Mouse (Mus musculus) thymus, postnatal 25 days (tissue): ENCODE measurements around the gene Hk2.

ENCODE experiments used
- DNase-seq: peaks from one replicate; pipeline ENCODE4 v3.0.0; 2022

Hk2 gene

GRCm38 (mm10) chr6:82774321-82774764, at the start of gene Hk2:
Gene Hk2 (minus strand): TSS chr6:82774454.
- DNase-seq: peak; percentile 79

DNA sequence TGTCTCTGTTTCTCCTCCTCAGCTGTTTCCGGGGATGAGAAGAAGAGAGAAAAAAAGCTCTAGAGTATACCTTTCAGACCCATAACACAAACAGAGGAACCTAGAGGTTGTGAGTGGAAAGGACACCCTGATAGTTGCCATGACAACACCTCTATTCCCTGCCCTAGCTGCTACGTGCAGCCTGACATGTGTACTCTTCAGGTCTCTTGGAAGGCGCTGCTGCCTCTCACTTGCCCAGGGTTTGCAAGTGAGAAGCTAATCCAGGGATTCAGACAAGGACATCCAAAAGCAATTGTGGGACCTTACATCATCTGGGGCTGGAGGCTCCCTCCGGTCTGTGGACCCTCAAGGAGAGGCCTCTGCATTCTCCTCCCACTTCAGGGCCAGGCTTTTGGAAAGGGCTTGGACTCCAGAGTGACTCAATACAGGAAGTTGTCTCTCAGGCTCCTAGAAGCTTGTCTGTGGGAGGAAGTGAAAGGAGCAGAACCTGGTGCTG, 47.6 kb upstream of the Hk2 start:
- DNase-seq: peak; percentile 1

DNA sequence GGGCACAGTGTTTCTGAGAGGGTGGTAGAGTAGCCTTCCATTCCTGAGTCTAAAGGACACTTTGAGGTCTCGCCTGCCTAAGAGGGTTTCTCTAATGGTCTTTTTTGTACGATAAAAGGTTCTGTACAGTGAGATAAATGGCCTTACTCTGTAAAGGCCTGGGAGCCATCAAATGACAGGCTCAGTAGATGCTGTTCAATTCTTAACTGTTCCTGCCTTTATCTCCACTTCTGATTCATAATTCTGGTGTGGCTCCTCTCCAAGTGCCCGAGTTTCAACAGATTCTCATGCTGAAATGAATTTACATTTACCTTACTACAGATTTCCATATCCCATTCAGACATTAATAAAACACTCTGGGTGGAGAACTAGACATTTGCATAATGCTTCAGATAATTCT, 46.5 kb upstream of the Hk2 start:
- DNase-seq: no peak

DNA sequence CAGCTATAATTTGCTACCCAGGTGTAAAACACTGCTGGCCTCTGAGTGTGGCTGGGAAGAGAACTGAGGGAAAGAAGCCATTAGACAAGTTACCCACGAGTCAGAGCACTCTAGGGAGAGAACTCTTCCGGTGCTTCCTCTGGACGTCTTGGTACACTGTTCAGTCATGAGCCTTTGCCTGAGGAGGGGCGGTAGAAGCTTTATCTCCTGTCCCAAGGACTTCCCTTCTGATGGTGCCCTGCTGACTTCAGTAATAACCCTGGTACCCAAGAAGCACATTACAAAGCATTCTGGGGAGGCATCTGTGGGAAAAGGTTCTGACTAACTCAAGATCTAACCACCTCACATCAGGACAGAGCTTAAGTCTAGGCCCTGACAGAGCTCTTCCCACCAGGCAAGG, 40.6 kb upstream of the Hk2 start:
- no peak for DNase-seq

DNA sequence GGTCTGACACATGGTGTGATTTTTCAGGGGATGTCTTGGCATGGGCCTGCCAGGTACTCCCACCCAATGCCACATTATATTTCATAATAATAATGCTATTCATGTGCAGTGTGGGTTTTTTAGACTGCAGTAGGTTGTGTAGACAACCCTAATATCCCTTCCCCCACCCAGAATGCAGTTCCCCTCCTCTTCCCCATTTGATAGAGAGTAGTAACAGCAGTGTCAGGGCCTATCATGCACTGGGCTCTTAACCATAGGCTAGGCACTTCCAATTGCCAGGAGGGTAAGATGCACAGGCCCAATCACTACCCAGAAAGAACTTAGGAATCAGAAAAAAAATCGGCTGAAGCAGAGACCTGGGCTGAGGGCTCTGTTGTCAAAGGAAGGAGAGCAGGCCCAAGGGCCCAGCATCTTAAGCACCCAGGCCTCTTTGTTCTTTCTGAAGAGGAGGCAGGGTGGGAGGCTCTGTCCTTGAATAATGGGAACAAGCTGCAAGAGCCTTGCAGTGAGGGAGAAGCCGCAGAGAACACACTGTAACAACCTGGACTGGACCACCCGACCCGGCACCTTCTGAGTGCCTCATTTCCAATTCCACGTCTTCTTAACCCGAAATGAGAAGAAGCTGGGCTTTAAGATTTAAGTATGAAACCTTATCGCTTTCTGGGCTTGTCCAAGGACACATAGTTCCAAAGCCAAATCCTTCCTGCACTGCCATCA, 33.9 kb upstream of the Hk2 start:
- no peak for DNase-seq

DNA sequence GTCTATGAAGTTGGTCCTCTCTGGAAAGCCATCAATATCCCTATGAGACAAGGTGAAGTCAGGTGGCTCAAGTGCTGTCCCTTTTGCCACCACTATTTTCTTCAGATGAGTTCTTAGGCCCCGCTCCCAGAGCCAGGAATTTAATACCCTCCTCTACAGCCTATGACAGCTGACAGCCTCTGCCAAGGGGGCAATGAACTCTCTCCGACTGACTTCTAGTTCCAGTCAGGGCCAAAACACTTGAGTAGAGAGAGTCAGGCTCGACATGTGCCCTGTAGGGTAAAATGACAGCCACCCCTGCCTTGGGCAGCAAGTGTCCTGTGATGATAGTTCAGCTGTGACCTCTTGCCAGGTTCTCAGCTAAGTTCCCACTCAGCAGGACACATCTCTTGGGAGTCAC, 32.7 kb upstream of the Hk2 start:
- no peak for DNase-seq

DNA sequence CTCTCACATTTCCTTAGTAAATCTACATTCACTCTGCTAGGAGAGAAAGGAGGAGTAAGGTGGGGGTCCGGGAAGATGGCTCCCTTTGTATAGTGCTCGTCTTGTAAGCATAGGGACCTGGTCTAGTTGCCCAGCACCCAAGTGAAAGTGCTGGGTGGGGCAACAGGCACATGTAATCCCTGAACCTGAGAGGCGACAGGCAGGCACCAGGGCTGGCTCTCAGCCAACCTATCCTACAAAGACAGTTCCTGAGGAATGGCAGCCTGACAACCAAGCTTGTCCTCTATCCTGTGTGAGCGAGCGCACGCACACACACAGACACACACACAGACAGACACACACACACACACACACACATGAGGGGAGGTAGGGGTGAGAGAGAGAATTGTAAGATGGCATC, 32.2 kb upstream of the Hk2 start:
- DNase-seq: no peak

DNA sequence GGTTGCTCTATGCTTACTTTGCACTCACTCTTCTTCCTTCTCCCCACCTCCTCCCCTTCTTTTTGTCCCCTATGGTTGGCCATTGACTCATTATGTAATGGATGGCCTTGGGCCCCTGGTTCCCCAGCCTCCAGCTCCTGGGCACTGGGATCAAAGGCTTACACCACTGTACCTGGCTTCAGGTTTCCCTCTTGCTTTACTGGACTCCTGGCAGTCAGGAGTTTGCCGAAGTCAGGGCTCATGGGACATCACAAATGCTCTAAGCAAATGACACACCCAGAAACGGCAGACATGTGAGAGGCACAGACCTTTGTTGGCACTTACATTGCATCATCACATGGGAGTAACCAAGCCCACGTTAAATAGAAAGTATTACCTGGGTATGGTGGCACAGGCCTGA, 31.6 kb upstream of the Hk2 start:
- no peak for DNase-seq

GRCm38 (mm10) chr6:82804984-82805383, 30.7 kb upstream of the Hk2 start:
- DNase-seq: no peak

GRCm38 (mm10) chr6:82798202-82798737, 24.0 kb upstream of the Hk2 start:
- no peak for DNase-seq

- DNase-seq: no peak
Observed at GRCm38 (mm10) chr6:82797300-82797839, 23.1 kb upstream of the Hk2 start.

DNA sequence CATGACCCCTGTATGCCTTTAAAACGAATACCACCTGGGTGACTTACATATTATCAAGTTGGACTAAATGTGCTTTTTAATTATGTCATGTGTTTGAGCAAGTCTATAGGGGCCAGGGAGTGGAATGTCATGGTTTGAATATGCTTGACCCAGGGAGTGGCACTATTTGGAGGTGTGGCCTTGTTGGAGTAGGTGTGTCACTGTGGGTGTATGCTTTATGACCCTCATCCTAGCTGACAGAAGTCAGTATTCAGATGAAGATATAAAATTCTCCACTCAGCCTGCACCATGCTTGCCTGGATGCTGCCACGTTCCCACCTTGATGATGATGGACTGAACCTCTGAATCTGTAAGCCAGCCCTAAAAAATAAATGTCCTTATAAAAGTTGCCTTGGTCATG, 16.6 kb upstream of the Hk2 start:
- no peak for DNase-seq

- no peak for DNase-seq
Observed at GRCm38 (mm10) chr6:82783906-82784305, 9.7 kb upstream of the Hk2 start.

DNA sequence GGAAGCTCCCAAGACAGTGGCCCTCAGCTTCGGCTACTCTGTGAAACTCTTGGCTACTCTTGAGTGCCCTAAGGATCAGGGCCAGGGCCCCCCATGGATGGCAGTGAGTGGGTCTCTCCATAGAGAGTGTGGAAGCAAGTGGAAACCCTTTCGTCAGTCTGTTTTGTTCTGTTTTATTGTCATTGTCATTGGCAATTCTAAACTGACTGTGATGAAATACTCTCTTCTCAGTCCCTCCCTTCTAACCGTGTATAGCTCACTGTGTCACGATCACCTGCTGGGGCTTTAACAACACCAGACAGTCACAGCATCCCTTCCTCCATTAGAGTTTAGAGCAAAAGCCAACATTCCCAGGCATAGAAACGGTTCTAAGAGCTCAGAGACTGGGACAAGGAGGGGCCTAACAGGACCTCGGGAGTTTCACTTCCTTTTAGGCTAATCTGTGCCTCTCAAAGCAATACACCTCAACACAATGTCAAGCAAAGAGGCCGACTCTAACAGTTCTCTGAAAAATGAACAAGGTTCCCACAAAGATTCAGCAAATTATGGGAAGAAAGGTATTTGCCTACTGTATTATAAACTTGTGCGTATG, 6.6 kb upstream of the Hk2 start:
- DNase-seq: no peak

DNA sequence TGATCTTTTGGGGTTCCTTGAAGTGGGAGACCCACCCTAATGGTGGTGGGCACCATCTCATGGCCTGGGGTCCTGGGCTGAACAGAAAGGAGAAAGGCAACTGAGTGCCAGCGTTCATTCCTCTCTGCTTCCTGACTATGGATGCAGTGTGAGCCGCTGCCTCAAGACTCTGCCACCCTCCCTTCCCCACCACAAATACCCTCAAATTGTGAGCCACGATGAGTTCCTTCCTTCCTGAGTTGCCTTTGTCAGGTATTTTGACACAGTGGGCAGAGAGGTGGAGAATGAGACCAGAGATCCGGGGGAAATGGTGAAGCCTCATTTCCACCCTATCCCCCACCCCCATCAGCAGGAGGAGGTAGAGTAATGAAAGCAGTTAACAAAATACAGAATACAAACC, 6.1 kb upstream of the Hk2 start:
- DNase-seq: no peak

- DNase-seq: no peak
Observed at GRCm38 (mm10) chr6:82777124-82777654, 2.9 kb upstream of the Hk2 start.

GRCm38 (mm10) chr6:82775386-82775785, 1.1 kb upstream of the Hk2 start:
- peak; percentile 24 for DNase-seq

- peak; percentile 56 for DNase-seq
Observed at GRCm38 (mm10) chr6:82773261-82774131, 758 bp downstream of the Hk2 start.

- DNase-seq: no peak
Observed at GRCm38 (mm10) chr6:82772451-82773101, 1.7 kb downstream of the Hk2 start.

DNA sequence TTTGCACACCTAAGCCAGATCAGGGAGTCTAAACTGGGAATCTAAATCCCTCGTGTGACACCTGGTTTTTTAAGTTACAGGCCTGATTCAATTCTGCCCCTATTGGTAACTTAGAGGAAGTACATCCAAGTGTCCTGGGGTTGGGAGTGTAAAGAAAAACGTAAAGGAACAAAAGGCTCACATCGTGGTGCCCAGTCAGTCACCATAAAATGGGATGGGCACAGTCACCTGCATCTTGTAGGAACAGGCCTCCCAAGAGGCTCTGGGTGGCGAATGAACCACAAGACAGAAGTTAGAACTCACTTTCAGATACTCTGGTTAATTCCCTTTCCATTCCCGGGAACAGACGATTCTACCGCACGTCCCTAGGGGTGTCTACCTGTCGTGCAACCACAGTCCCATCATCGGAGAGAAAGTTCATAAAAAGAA, 2.3 kb downstream of the Hk2 start:
- DNase-seq: no peak

DNA sequence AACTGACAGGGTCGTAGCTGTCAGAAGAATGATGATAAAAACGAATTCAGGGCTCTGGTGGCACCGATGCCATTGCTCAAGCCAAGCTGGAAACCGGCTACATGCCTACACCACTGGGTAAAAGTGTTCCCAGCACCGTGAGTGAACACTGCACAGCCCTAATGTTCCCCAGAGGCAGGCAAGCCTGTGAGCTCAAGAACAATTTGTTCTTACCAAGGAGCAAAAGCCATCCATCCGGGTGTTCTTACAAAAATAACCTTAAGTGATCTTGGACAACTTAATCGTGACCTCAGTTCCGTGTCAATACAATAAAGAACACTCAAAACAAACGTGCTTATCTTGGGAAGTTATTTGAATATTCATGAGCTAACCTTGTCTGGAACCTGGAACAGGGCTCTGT, 3.2 kb downstream of the Hk2 start:
- no peak for DNase-seq

- DNase-seq: no peak
Observed at GRCm38 (mm10) chr6:82770286-82770685, 4.0 kb downstream of the Hk2 start.
